Mouse (Mus musculus): ENCODE measurements around the gene Tepsin. TPM values are rescaled to one million over a fixed set of nuclear protein-coding genes. Genes with fewer than 3 reads are reported as not detected.

Gene Tepsin
- total RNA-seq, 2 experiments from 2014 or later: 5.1 to 6.6 TPM

DNA sequence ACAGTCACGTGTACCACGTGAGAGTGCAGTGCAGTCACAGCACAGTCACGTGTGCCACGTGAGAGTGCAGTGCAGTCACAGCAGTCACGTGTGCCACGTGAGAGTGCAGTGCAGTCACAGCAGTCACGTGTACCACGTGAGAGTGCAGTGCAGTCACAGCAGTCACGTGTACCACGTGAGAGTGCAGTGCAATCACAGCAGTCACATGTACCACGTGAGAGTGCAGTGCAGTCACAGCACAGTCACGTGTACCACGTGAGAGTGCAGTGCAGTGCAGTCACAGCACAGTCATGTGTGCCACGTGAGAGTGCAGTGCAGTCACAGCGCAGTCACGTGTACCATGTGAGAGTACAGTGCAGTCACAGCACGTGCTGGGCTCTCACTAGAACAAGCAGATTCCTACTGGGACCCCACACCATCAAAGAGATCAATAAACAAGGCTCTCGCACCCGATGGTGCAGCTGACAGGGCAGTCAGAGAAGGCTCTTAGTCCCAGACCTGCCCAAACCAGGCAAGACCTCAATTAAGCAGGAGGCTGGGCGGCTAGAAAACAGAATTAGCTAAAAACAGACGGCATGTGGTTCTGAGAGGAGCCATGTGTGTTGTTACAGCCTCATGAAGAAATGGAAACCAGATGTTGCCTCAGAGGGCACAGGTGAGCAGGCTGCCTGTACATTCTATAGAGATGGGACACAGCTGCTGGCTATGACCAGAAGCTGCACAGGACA is 16.1 kb upstream of the Tepsin start:
- no peak for DNase-seq
- intact Hi-C loops (cut with DNase I; ENCODE audit: low total_unique reads): loop anchor here (5.0 kb wide), 1 partner anchor 48 kb away; no protein-coding TSS in a partner anchor

DNA sequence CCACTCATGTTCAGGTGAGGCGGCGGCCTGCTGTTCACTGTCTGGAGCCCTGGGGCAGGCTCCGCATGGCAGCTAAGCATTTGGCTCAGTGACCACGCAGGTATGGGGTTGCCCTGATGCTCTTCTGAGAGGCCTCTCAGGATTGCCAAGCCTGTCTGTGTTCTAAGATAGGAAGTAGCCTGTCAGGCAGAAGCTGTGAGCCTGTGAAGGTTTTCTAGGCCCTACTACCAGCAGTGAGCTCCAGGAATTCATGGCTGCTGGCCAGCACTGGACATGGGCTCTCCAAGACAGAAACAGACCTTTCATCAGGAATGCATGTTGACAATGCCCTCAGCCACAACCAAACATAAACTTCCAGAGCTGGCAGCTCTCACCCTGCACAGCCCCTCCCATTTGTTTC is 13.6 kb upstream of the Tepsin start:
- intact Hi-C loops (cut with DNase I; ENCODE audit: low total_unique reads): loop anchor here (5.0 kb wide), 1 partner anchor 50 kb away; no protein-coding TSS in a partner anchor
- DNase-seq: no peak

GRCm38 (mm10) chr11:120111033-120111432 is 12.5 kb upstream of the Tepsin start:
- DNase-seq: peak; percentile 51
- intact Hi-C loops (cut with DNase I; ENCODE audit: low total_unique reads): loop anchor here (5.0 kb wide), 1 partner anchor 51 kb away; no protein-coding TSS in a partner anchor

- DNase-seq: no peak
- intact Hi-C loops (cut with DNase I; ENCODE audit: low total_unique reads): loop anchor here (5.0 kb wide), 1 partner anchor 52 kb away; no protein-coding TSS in a partner anchor
Observed at GRCm38 (mm10) chr11:120110554-120110953, 12.0 kb upstream of the Tepsin start.

DNA sequence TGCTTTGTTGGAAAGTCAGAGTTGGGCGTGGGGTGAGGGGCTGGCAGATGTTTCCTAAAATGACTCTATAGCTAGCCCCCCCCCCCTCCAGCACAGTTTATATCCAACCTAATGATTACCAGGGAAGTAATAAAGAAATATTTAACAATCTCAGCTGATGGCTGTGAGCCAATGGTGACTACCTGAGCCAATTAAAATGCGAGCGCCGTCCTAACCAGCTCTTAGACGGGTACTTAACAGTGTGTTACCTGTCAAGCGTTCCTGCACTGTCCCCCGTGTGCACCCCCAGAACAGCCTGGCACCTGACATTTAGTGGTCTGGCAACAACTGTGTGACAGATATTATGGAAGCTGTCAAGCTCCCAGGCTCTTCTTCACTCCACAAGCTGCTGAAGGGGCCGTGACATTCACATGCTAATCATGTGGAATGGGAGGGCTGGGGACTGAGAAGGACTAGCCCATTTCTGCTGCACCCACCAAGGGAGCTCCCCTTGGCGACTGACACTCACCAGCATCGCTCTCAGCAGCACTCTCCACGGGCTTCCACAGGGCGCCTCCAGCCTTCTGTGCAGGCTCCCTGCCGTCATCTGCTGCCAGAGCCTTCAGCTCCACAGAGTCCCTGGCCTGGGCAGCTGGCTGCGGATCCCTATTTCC is 11.2 kb upstream of the Tepsin start:
- no peak for DNase-seq
- intact Hi-C loops (cut with DNase I; ENCODE audit: low total_unique reads): loop anchor here (5.0 kb wide), 2 partner anchors 53 to 198 kb away; no protein-coding TSS in a partner anchor

- intact Hi-C loops (cut with DNase I; ENCODE audit: low total_unique reads): loop anchor here (5.0 kb wide), 1 partner anchor 200 kb away; no protein-coding TSS in a partner anchor
- no peak for DNase-seq
Observed at GRCm38 (mm10) chr11:120107796-120108195, 9.3 kb upstream of the Tepsin start.

- DNase-seq: no peak
- intact Hi-C loops (cut with DNase I; ENCODE audit: low total_unique reads): loop anchor here (5.0 kb wide), 1 partner anchor 200 kb away; no protein-coding TSS in a partner anchor
Observed at GRCm38 (mm10) chr11:120107026-120107425, 8.5 kb upstream of the Tepsin start.

DNA sequence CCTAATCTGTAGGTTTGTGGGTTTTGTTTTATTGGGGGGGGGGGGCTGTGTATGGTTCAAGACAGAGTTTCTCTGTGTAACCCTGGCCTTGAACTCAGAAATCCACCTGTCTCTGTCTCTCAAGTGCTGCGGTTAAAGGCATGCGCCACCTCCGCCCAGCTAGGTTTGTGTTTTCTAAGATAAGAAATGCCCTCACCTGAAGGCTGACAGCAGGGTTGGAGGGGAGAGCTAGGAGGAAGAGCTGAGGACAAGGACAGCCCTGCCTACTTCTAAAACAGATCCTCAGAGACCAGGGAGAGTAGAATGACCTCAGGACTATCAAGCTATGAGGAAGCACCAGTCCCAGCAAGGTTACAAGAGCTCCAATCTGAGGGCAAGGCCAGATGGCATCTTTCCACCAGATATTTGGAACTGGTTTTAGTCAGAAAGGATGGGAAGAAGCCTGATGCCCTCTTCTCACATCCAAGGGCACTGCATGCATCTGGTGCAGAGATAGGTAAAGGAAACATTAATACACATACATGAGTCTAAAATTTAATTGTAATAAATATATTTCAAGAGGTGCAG is 5.0 kb upstream of the Tepsin start:
- intact Hi-C loops (cut with DNase I; ENCODE audit: low total_unique reads): loop anchor here (5.0 kb wide), 1 partner anchor 71 kb away; no protein-coding TSS in a partner anchor
- DNase-seq: no peak

DNA sequence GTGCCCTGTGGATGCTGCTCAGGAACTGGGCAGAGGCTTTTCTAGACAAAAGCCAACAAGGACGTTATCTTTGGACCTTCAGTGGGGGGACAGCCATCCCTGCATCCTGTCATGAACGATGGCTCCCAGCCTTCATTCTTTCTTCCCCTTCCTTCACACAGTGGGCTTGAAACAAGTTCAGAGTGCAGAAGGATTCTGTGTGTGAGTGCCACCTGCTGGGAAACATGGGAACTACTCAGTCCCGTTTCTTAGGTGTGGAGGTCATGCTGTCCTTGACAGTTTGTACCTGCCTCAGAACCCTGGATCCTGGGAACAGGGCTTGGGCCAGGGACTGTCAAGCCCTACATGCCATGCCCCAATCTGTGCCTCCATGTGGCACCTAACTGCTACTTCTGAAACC is 2.5 kb upstream of the Tepsin start:
- intact Hi-C loops (cut with DNase I; ENCODE audit: low total_unique reads): loop anchor here (5.0 kb wide), 1 partner anchor 69 kb away; no protein-coding TSS in a partner anchor
- peak; percentile 44 for DNase-seq

DNA sequence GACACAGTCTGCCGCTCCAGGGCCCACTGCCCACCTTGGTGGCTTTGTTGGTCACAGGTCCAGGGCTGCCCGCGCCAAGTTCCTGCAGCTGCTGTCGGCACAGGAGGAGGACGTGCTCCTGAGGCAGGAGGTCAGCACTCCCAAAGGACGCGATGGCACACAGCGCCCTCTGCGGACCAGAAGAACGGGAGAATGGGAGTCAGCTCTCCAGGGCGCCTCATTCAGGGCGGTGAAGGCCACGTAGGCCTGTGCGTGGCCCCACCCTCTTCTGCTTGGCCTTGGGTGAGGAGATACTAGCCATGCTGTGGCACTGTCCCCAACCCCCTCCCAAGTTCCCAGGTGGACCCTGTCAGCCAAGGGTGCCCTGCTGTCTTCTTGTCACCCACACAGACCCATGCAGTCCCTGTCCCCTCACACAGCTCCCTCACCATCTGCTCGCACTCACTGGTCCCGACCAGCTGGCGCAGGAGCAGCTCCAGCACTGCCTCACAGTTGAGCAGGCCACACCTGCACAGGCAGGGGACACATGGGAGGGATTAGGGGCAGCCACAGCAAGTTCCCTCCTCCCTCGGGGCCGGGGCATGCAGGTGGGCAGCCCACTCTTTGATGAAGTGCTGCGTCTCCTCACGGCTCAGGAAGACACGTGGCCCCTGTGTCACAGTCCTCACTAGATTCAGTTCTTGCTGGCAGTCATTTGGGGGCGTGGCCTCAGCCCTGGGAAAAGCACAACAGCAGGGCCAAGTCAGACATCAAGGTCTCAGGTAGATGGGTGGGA is 5.5 kb downstream of the Tepsin start:
- DNase-seq: peak; percentile 20
- intact Hi-C loops (cut with DNase I; ENCODE audit: low total_unique reads): loop anchor here (5.0 kb wide), 1 partner anchor 81 kb away; no protein-coding TSS in a partner anchor

- intact Hi-C loops (cut with DNase I; ENCODE audit: low total_unique reads): loop anchor here (5.0 kb wide), 1 partner anchor 78 kb away; no protein-coding TSS in a partner anchor
- DNase-seq: no peak
Observed at GRCm38 (mm10) chr11:120090661-120091060, 7.9 kb downstream of the Tepsin start.

DNA sequence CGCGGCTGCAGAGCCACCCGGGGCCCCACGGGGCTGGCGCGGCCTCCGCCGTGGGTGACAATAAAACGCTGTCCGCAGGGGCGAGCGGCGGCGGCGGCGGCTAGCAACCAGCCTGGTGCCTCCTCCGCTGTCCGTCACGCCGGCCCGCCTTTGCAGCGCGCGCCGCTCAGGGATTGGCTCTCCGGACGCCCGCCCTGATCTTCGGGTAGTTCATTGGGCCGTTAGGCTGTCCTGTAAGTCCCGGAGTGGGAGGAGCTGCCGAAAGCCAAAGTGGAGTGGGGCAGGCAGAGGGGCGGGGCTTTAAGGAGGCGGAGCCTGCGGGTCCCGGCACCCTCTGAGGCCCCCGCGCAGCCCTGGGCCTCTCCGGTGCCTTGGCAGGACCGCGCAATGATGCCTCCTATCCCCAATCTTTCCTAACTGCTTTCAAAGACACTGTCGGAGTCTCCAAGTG is 11.8 kb downstream of the Tepsin start, which contains the start of gene Cep131:
Cep131 (minus strand) TSS at position 126 of the 451 bp plus-strand sequence.
- intact Hi-C loops (cut with DNase I; ENCODE audit: low total_unique reads): no loop called here
- DNase-seq: peak; percentile 98

DNA sequence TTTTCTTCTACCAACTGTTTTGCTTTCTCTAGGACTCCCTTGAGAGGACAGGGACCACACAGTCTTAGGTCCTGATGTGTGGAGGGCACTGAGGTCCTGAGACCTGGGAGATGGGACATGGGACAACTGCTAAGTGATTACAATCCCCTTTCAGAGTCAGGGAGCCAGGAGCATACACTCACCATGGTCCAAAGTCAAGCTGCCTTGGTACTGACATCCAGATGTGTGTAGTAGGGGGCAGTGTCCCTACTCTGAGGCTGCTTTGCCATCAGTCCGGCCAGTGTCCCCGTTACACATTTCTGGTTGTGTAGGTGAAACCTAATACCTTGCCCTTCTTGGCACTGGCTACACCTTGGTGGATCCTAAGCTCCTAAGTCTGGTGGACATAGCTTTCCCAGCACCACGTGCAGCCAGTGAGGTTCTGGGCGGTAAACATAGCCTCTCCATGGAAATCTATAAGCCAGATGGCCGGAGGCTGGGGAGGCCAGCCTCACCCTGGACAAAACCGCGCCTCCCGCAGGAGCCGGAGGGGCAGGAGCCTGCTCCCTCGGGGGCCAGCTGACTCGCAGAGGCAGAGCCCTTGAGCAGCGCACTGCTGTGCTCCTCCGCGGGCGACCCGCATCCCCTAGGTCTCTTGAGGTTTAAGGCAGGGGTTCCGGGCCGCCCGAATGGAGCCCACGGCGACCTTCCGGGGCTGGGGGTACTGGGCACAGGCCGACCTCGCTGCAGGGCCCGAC is 12.5 kb downstream of the Tepsin start:
- intact Hi-C loops (cut with DNase I; ENCODE audit: low total_unique reads): no loop called here
- DNase-seq: peak; percentile 56

DNA sequence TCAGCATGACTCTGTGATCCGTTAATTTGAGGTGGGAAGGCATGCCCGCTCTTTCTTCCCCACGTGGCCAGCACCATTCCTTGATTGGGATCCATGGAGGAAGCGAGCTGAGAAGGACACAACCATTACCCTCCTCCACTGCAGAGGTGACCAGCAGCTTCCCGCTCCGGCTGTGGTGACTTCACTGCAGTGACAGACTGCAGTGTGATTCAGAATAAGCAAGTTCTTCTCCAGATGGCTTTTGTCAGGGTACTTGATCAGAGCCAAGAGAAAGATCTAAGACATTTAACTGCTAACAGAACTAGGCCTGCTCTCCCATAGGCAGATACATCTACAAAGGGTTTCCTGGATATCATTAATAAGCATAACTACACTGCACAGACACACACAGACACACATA is 18.2 kb downstream of the Tepsin start:
- intact Hi-C loops (cut with DNase I; ENCODE audit: low total_unique reads): no loop called here
- DNase-seq: no peak

- intact Hi-C loops (cut with DNase I; ENCODE audit: low total_unique reads): no loop called here
- DNase-seq: no peak
Observed at GRCm38 (mm10) chr11:120076191-120076590, 22.3 kb downstream of the Tepsin start.

GRCm38 (mm10) chr11:120072986-120073647 is 25.4 kb downstream of the Tepsin start:
- no peak for DNase-seq
- intact Hi-C loops (cut with DNase I; ENCODE audit: low total_unique reads): no loop called here

GRCm38 (mm10) chr11:120071731-120072320 is 26.7 kb downstream of the Tepsin start:
- intact Hi-C loops (cut with DNase I; ENCODE audit: low total_unique reads): no loop called here
- DNase-seq: no peak

GRCm38 (mm10) chr11:120071065-120071464 is 27.5 kb downstream of the Tepsin start:
- intact Hi-C loops (cut with DNase I; ENCODE audit: low total_unique reads): no loop called here
- no peak for DNase-seq

Data from gastrocnemius, postnatal 14 days (tissue).